Mouse (Mus musculus): ENCODE data around the gene Mpc2. TPM values are rescaled to one million over a fixed set of nuclear protein-coding genes. Genes with fewer than 3 reads are reported as not detected.

Mpc2 gene
- total RNA-seq, 2 experiments from 2014 or later, result 127 to 136 TPM

DNA sequence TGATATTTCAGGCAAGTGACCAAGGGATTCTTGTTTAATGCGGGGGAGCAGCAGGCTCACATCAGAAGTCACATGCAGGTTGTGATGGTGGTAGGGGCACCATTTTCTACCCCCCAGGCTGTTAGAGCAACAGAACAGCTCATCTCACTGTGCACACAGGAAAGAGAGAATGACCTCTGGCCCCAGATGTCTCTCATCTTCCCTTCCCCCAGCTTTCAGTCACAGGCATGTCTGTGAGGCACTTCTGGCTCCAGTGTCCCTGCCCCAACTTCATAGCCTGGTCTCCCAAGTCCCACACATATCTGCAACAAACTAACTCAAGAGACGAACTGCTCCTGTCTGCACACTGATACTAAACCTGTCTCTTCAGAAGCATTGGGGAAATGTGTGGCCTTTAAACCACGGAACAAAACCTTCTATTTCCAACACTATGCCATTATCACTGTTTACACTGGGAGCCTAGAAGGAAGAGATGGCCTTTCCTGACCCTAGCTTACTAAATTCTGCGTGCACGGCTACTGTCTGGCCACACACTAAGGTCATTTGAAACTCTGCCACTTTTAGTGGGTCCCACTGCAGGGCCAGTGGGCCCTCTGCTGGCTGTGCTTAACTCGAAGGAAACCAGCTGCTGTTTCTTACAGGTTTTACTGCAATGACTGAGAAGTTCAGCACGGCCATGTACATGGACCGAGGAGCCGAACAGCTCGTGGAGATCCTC lies 43.0 kb downstream of the Mpc2 start:
- no peak for DNase-seq (ENCODE audit: extremely low spot score in 1 of 2, low spot score in 1 of 2)

DNA sequence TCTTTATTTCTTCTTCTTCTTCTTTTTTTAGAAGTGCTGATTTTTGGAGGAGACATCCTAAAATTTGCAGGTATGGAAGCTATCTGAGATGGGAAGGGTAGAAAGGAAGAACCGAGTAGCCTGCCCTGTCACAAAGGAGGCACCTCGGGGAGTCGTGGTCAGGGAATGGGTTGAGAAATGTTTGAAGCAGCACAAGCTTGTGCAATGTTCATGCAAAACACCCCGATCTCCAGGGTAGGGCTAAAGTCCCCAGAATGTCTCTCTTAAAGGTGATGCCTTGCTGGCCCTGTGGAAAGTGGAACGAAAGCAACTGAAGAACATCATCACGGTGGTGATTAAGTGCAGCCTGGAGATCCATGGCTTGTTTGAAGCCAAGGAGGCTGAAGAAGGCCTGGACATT lies 45.9 kb downstream of the Mpc2 start:
- DNase-seq (ENCODE audit: extremely low spot score in 1 of 2, low spot score in 1 of 2), result no peak

DNA sequence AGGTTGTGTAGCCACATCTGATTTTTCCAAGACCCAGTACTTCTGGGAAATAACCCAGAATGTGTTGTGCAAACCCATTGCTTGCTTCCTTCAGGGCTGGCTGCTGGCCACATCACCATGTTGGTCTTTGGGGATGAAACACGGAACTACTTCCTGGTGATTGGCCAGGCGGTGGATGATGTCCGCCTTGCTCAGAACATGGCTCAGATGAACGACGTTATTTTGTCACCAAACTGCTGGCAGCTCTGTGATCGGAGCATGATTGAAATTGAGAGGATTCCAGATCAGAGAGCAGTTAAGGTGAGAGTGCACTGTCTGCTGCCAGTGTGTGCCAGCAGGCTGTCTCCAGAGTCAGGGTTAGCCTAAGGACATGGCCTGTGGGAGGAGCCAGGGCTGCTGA lies 49.7 kb downstream of the Mpc2 start:
- no peak for DNase-seq (ENCODE audit: extremely low spot score in 1 of 2, low spot score in 1 of 2)

DNA sequence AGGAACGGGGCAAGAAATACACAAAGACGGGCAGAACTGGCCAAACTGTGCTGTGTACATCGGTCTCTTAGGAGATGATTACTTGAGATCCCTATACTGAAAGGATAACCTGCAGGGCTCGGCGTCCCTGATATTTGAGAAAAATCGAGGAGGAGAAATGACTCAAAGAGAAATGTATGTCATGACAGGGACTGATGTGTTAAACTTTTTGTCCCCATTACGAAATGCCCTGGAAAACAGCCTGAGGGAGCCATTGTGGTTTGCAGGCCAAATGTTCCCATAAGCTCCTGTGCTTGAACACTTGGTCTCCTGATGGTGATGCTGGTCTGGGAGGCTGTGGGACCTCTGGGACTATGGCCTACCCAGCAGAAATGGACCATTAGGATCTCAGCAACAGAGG lies 60.3 kb downstream of the Mpc2 start:
- DNase-seq (ENCODE audit: extremely low spot score in 1 of 2, low spot score in 1 of 2), result no peak

Other genes with a start within 250 kb of the Mpc2 start
- 10 to 100 TPM; 62.1 to 65.4 TPM for gene Tiprl, start 223.6 kb upstream of the Mpc2 start, total RNA-seq (2021)
- 10 to 100 TPM; 64.5 to 75.6 TPM for gene Gpr161, start 164.8 kb upstream of the Mpc2 start, total RNA-seq (2021)
- gene Dcaf6, start 162 bp upstream of the Mpc2 start, total RNA-seq (2021), result 10 to 100 TPM; 81.4 to 84.6 TPM
- under 1 TPM in 1 of 2 experiments, not detected in 1; 0.15 TPM for gene Adcy10, start 24.5 kb downstream of the Mpc2 start, total RNA-seq (2021)
- gene Mpzl1, start 173.9 kb downstream of the Mpc2 start, total RNA-seq (2021), result 10 to 100 TPM; 47.8 to 51.6 TPM
- gene Rcsd1, start 249.1 kb downstream of the Mpc2 start, total RNA-seq (2021), result 1 to 10 TPM; 4.3 to 4.8 TPM